Mouse (Mus musculus): ENCODE measurements around the gene Decr2.

Gene Decr2

GRCm38 (mm10) chr17:26089905-26090632, at the start of gene Decr2:
TSS of gene Decr2 (minus strand) at chr17:26090337.
- peak; percentile 93 to 94 for DNase-seq

GRCm38 (mm10) chr17:26138901-26139381, 48.8 kb upstream of the Decr2 start:
- DNase-seq: peak; percentile 44 to 76

GRCm38 (mm10) chr17:26138239-26138836, 48.2 kb upstream of the Decr2 start, which contains the start of gene Axin1:
TSS of gene Axin1 (plus strand) at chr17:26138688.
- peak; percentile 96 to 97 for DNase-seq

GRCm38 (mm10) chr17:26137751-26138130, 47.6 kb upstream of the Decr2 start:
- no peak for DNase-seq

- no peak for DNase-seq
Observed at GRCm38 (mm10) chr17:26137106-26137750, 47.1 kb upstream of the Decr2 start.

GRCm38 (mm10) chr17:26131856-26132853, 42.0 kb upstream of the Decr2 start:
- no peak for DNase-seq

GRCm38 (mm10) chr17:26131062-26131732, 41.1 kb upstream of the Decr2 start:
- no peak for DNase-seq

- DNase-seq: no peak
Observed at GRCm38 (mm10) chr17:26125226-26125625, 35.1 kb upstream of the Decr2 start.

GRCm38 (mm10) chr17:26124560-26124959, 34.4 kb upstream of the Decr2 start:
- DNase-seq: no peak

- DNase-seq: peak; percentile 97 to 98
Observed at GRCm38 (mm10) chr17:26123267-26123684, 33.1 kb upstream of the Decr2 start, which contains the start of gene Mrpl28. TSS of gene Mrpl28 (plus strand) at chr17:26123500.

- peak in 1 of 2 experiments; percentile 20 for DNase-seq
Observed at GRCm38 (mm10) chr17:26122431-26123140, 32.4 kb upstream of the Decr2 start.

GRCm38 (mm10) chr17:26119766-26120710, 29.9 kb upstream of the Decr2 start:
- DNase-seq: peak; percentile 45 to 83

GRCm38 (mm10) chr17:26116503-26117258, 26.5 kb upstream of the Decr2 start:
- DNase-seq: peak in 1 of 2 experiments; percentile 36

GRCm38 (mm10) chr17:26115956-26116487, 25.9 kb upstream of the Decr2 start:
- peak; percentile 66 to 78 for DNase-seq

GRCm38 (mm10) chr17:26115205-26115898, 25.2 kb upstream of the Decr2 start:
- DNase-seq: peak; percentile 90 to 95

- DNase-seq: peak in 1 of 2 experiments; percentile 30
Observed at GRCm38 (mm10) chr17:26114461-26114860, 24.3 kb upstream of the Decr2 start.

- peak; percentile 72 to 80 for DNase-seq
Observed at GRCm38 (mm10) chr17:26114061-26114460, 23.9 kb upstream of the Decr2 start.

Data from kidney, postnatal 36 days (tissue).